Mouse (Mus musculus) forebrain, embryonic 15.5 days (tissue): ENCODE results near the gene Klf3. TPM values are rescaled to one million over a fixed set of nuclear protein-coding genes. Genes with fewer than 3 reads are reported as not detected.

ENCODE experiments used
- ATAC-seq: fragments of 200-750 bp; cut with Nextera tagmentation; replicated peaks from 2 replicates; pipeline ENCODE4 v1.8.0; 2017; ENCODE audit warnings: mild to moderate bottlenecking, moderate TSS enrichment, moderate library complexity
- H3K27ac ChIP-seq: fragments of 300-500 bp; sonication (generic); replicated peaks from 2 replicates; pipeline ENCODE4 v1.5.1; 2015; ENCODE audit warnings: mild to moderate bottlenecking, inconsistent platforms
- H3K27me3 ChIP-seq: fragments of 300-500 bp; sonication (generic); 2 replicates; pipeline ENCODE4 v1.6.1; 2015; ENCODE audit warnings: inconsistent platforms
- H3K36me3 ChIP-seq: fragments of 300-500 bp; sonication (generic); 2 replicates; pipeline ENCODE4 v1.6.1; 2015; ENCODE audit warnings: mild to moderate bottlenecking, inconsistent platforms
- H3K4me1 ChIP-seq: fragments of 300-500 bp; sonication (generic); 2 replicates; pipeline ENCODE4 v1.6.1; 2015; ENCODE audit warnings: inconsistent platforms
- H3K4me2 ChIP-seq: fragments of 300-500 bp; sonication (generic); replicated peaks from 2 replicates; pipeline ENCODE4 v1.6.1; 2015; ENCODE audit warnings: mild to moderate bottlenecking, inconsistent platforms
- H3K4me3 ChIP-seq: fragments of 300-500 bp; sonication (generic); 2 replicates; pipeline ENCODE4 v1.5.1; 2015; ENCODE audit warnings: mild to moderate bottlenecking, inconsistent platforms
- H3K9ac ChIP-seq: fragments of 300-500 bp; sonication (generic); replicated peaks from 2 replicates; pipeline ENCODE4 v1.6.1; 2015; ENCODE audit warnings: mild to moderate bottlenecking, inconsistent platforms
- H3K9me3 ChIP-seq: fragments of 300-500 bp; sonication (generic); 2 replicates; pipeline ENCODE4 v1.6.1; 2016; ENCODE audit warnings: inconsistent platforms
- WGBS: fragments of 180-500 bp; shearing (Covaris S2); methylation state at CpG from one replicate; pipeline ENCODE4 v1.1.7; 2015; ENCODE audit warnings: mixed read lengths; 5-methylcytosine and 5-hydroxymethylcytosine counted together
- polyA plus RNA-seq: library from polyadenylated mRNA; unstranded; fragments of >200 nt; fragmentation: Nextera tagmentation; extraction: Ambion mirVana; gene quantifications from 2 replicates; pipeline ENCODE4 v1.2.1, GENCODE M21; 2015

Klf3 gene
- polyA plus RNA-seq, 1 experiment from 2014 or later: 33.0 TPM

- Histone ChIP-seq H3K27ac (peak overlapping the region; percentile 97), H3K4me1 (peaks cover 42% of the 10 kb centered on the region), H3K9me3 (no peaks in the 10 kb centered on the region), H3K36me3 (no peaks in the 10 kb centered on the region), H3K4me2 (peak overlapping the region; percentile 80), H3K27me3 (no peaks in the 10 kb centered on the region), H3K9ac (peak overlapping the region; percentile 88), H3K4me3 (peak overlapping the region; percentile 93)
- ATAC-seq: peak; percentile 4; the same call in 1 of the 2 replicates
- WGBS: under 1% methylated on average over 62 of the region's 69 CpGs
Measured at GRCm38 (mm10) chr5:64803720-64804462, 703 bp downstream of the Klf3 start.

GRCm38 (mm10) chr5:64805131-64805872 is 2.1 kb downstream of the Klf3 start:
- WGBS: 3% methylated on average over 7 of the region's 7 CpGs
- Histone ChIP-seq H3K27me3 (no peaks in the 10 kb centered on the region), H3K36me3 (no peaks in the 10 kb centered on the region), H3K4me1 (peaks cover 53% of the 10 kb centered on the region), H3K4me3 (peak overlapping the region; percentile 30), H3K9ac (peak overlapping the region; percentile 34), H3K4me2 (peak overlapping the region; percentile 37), H3K27ac (peak overlapping the region; percentile 87), H3K9me3 (no peaks in the 10 kb centered on the region)
- no peak for ATAC-seq

- peak; percentile 21 for ATAC-seq
- Histone ChIP-seq H3K4me2 (peak overlapping the region; percentile 37), H3K9ac (peak overlapping the region; percentile 34), H3K27ac (peak overlapping the region; percentile 87), H3K9me3 (no peaks in the 10 kb centered on the region), H3K36me3 (no peaks in the 10 kb centered on the region), H3K27me3 (no peaks in the 10 kb centered on the region), H3K4me1 (peaks cover 60% of the 10 kb centered on the region), H3K4me3 (peak overlapping the region; percentile 30)
- WGBS: under 1% methylated on average over 7 of the region's 7 CpGs
Measured at GRCm38 (mm10) chr5:64805873-64806505, 2.8 kb downstream of the Klf3 start.

GRCm38 (mm10) chr5:64806600-64806999 is 3.4 kb downstream of the Klf3 start:
- Histone ChIP-seq H3K36me3 (no peaks in the 10 kb centered on the region), H3K4me3 (0 out of 2 replicates have a peak overlapping the region, but pooled peaks have one; percentile 30), H3K9ac (no peak overlapping the region), H3K9me3 (no peaks in the 10 kb centered on the region), H3K27ac (peak overlapping the region; percentile 87), H3K4me2 (peak overlapping the region; percentile 37), H3K4me1 (peaks cover 66% of the 10 kb centered on the region), H3K27me3 (no peaks in the 10 kb centered on the region)
- WGBS: 15% methylated on average over 2 of the region's 2 CpGs
- ATAC-seq: no peak

GRCm38 (mm10) chr5:64807159-64807558 is 4.0 kb downstream of the Klf3 start:
- Histone ChIP-seq H3K9ac (no peak overlapping the region), H3K4me3 (no peak overlapping the region), H3K9me3 (no peaks in the 10 kb centered on the region), H3K4me1 (peaks cover 69% of the 10 kb centered on the region), H3K4me2 (0 out of 2 replicates have a peak overlapping the region, but pooled peaks have one; percentile 3), H3K36me3 (no peaks in the 10 kb centered on the region), H3K27ac (peak overlapping the region; percentile 33), H3K27me3 (no peaks in the 10 kb centered on the region)
- no peak for ATAC-seq
- WGBS: 60% methylated on average over 3 of the region's 3 CpGs

- Histone ChIP-seq H3K4me1 (peaks cover 69% of the 10 kb centered on the region), H3K27me3 (no peaks in the 10 kb centered on the region), H3K36me3 (no peaks in the 10 kb centered on the region), H3K9ac (no peak overlapping the region), H3K4me3 (no peak overlapping the region), H3K27ac (peak overlapping the region; percentile 33), H3K9me3 (no peaks in the 10 kb centered on the region), H3K4me2 (peak overlapping the region; percentile 26)
- ATAC-seq: no peak
- 43% methylated on average over 4 of the region's 4 CpGs for WGBS
Measured at GRCm38 (mm10) chr5:64807603-64808002, 4.4 kb downstream of the Klf3 start.

GRCm38 (mm10) chr5:64808106-64809010 is 5.2 kb downstream of the Klf3 start:
- no peaks in the 10 kb centered on the region for H3K36me3 ChIP-seq
- 0 out of 2 replicates have a peak overlapping the region, but pooled peaks have one; percentile 4 for H3K9ac ChIP-seq
- peaks cover 76% of the 10 kb centered on the region for H3K4me1 ChIP-seq
- H3K27me3 ChIP-seq: no peaks in the 10 kb centered on the region
- H3K27ac ChIP-seq: peak overlapping the region; percentile 33
- H3K4me3 ChIP-seq: no peak overlapping the region
- peak overlapping the region; percentile 26 for H3K4me2 ChIP-seq
- H3K9me3 ChIP-seq: no peaks in the 10 kb centered on the region
- ATAC-seq: no peak
- 26% methylated on average over 24 of the region's 24 CpGs for WGBS

GRCm38 (mm10) chr5:64809257-64809656 is 6.1 kb downstream of the Klf3 start:
- no peaks in the 10 kb centered on the region for H3K27me3 ChIP-seq
- no peaks in the 10 kb centered on the region for H3K9me3 ChIP-seq
- H3K9ac ChIP-seq: no peak overlapping the region
- no peak for ATAC-seq
- 0 out of 2 replicates have a peak overlapping the region, but pooled peaks have one; percentile 11 for H3K27ac ChIP-seq
- H3K4me3 ChIP-seq: no peak overlapping the region
- WGBS: 83% methylated on average over 7 of the region's 7 CpGs
- H3K4me1 ChIP-seq: peaks cover 76% of the 10 kb centered on the region
- H3K4me2 ChIP-seq: no peak overlapping the region
- H3K36me3 ChIP-seq: no peaks in the 10 kb centered on the region

GRCm38 (mm10) chr5:64809864-64810263 is 6.7 kb downstream of the Klf3 start:
- Histone ChIP-seq H3K9ac (no peak overlapping the region), H3K4me2 (no peak overlapping the region), H3K27me3 (no peaks in the 10 kb centered on the region), H3K27ac (peak overlapping the region; percentile 69), H3K9me3 (no peaks in the 10 kb centered on the region), H3K4me3 (no peak overlapping the region), H3K4me1 (peaks cover 74% of the 10 kb centered on the region), H3K36me3 (no peaks in the 10 kb centered on the region)
- ATAC-seq: no peak
- WGBS: 81% methylated on average over 11 of the region's 11 CpGs

GRCm38 (mm10) chr5:64810860-64811499 is 7.8 kb downstream of the Klf3 start:
- Histone ChIP-seq H3K9me3 (no peaks in the 10 kb centered on the region), H3K4me2 (peak overlapping the region; percentile 22), H3K27ac (peak overlapping the region; percentile 69), H3K4me3 (no peak overlapping the region), H3K4me1 (peaks cover 65% of the 10 kb centered on the region), H3K36me3 (no peaks in the 10 kb centered on the region), H3K27me3 (no peaks in the 10 kb centered on the region), H3K9ac (no peak overlapping the region)
- ATAC-seq: peak; percentile 78
- under 1% methylated on average over 9 of the region's 9 CpGs for WGBS
